Mouse (Mus musculus) colon, adult 2 months (tissue): ENCODE data around the gene Larp4b. TPM values are rescaled to one million over a fixed set of nuclear protein-coding genes. Genes with fewer than 3 reads are reported as not detected.

Experiments
- polyA plus RNA-seq: library from polyadenylated mRNA; depleted of rRNA; stranded (reverse); fragments of >200 nt; gene quantifications from 2 replicates; pipeline ENCODE4 v1.2.3, GENCODE M21; 2012; rRNA removed

Larp4b gene
- 19.4 and 21.5 TPM in 2 replicates for polyA plus RNA-seq

GRCm38 (mm10) chr13:9093316-9094155 is at the start of gene Larp4b:
TSS of gene Larp4b (plus strand) at chr13:9093881.

Other genes starting within 250 kb of the Larp4b start
- 4.3 and 6.8 TPM in 2 replicates for gene Wdr37, start 222.0 kb upstream of the Larp4b start, polyA plus RNA-seq
- 9.8 and 13.1 TPM in 2 replicates for gene Idi1, start 208.4 kb upstream of the Larp4b start, polyA plus RNA-seq
- not detected in 2 replicates for gene Gm9745, start 145.7 kb upstream of the Larp4b start, polyA plus RNA-seq
- not detected in 2 replicates for gene Idi2, start 141.0 kb upstream of the Larp4b start, polyA plus RNA-seq
- gene Gtpbp4, start 97.8 kb upstream of the Larp4b start, polyA plus RNA-seq: 3.5 and 4.1 TPM in 2 replicates
- 5.6 and 6.3 TPM in 2 replicates for gene Dip2c, start 182.6 kb downstream of the Larp4b start, polyA plus RNA-seq